Mouse (Mus musculus) thymus, adult 2 months (tissue): ENCODE measurements around the gene Ino80.

Source experiments
- CTCF ChIP-seq: fragments of 200-500 bp; IDR thresholded peaks from 2 replicates; pipeline ENCODE4 v1.5.1; 2012; ENCODE audit warnings: mild to moderate bottlenecking, control low read depth, low read length, moderate library complexity, borderline replicate concordance; ENCODE audit not compliant: control insufficient read depth, poor library complexity, insufficient read depth; ENCODE audit errors: extremely low read depth
- POLR2A ChIP-seq: fragments of 200-500 bp; IDR thresholded peaks from 2 replicates; pipeline ENCODE4 v1.6.1; 2012; ENCODE audit warnings: mild to moderate bottlenecking, low read length, control low read depth, moderate library complexity; ENCODE audit not compliant: control insufficient read depth, poor library complexity, insufficient read depth; ENCODE audit errors: extremely low read depth

DNA sequence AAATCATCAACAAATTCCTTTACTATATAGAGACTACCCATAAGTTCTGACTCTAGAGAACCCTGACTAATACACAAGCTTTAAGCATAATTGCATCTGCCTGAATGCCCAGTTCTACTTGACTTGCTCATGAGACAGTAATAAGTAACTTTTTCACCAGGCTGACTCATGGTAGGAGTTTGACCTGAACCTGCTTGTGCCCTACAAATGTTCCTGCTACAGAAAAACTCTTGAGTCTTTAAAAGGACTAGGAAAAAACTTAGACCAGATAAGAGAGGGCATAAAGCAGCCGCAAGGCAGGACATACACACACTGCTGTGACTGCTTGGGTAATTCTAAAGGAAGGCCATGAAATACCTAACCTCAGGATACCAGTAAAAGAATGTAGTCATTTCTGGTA lies 4.8 kb upstream of the Ino80 start:
- no peak for TF ChIP-seq CTCF
- TF ChIP-seq POLR2A = no peak
